Mouse (Mus musculus): Measurements from ENCODE around the gene Mustn1. TPM values are rescaled to one million over a fixed set of nuclear protein-coding genes. Genes with fewer than 3 reads are reported as not detected.

Mustn1 gene
- polyA plus RNA-seq, 1 experiment = 4.9 TPM

DNA sequence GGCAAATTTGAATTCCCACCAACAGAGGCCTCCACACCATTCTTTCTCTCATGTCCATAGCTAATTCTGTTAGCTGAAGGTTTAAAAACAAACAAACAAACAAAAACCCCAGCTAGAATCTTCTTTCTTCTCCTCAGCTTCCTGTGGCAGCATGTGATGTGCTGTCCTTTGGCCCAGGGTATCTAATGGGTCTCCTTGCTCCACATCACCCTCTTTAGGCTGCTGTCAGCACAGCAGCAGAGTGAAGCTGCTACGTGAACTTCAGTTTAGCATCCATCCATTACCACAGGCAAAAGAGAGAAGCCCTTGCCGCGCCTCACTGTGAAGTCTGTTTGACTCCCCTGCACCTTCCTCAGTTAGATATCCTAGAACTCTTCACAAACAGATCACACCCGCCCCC, 21.0 kb upstream of the Mustn1 start:
- H3K36me3 ChIP-seq (ENCODE audit: control insufficient read depth, insufficient read depth, low read length) = no peaks in the 10 kb centered on the region
- WGBS = 74% methylated on average over 4 of the region's 4 CpGs

DNA sequence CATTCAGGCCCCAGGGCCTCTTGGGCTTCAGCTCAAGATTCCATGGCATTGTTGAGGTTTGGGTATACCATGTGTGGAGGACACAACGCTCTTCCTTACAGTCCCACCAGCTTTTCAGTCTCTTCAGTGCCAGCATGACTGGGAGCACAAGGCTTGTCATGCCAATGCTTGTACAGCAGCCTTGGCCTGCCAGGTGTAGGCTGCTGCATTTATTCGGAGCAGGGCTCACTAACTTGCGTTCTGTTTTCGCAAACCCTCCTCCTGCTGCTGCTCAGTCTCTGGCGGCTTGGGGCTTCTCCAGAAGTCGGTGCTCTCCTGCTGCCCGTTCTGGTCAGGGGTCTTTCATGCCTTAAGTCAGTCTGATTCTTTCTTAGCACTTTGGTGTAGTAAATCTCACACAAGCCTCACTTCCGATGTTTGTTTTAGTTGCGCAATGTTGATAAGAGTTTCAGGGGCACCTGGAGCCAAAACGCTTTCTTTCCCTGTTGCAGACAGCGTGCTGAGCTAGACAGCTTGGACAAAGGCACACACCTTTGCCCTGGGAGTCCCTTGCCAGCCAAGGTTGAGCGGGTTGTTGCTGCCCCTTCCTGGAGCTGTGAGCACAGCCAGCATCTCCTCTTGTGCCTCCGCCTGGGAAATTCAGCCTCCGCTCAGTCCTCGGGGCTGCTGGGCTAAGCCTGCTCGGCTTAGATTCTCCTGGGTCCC, 17.4 kb upstream of the Mustn1 start:
- no peaks in the 10 kb centered on the region for H3K4me1 ChIP-seq (ENCODE audit: control insufficient read depth, insufficient read depth, insufficient read length)
- WGBS = 86% methylated on average over 16 of the region's 16 CpGs
- TF ChIP-seq POLR2A (IDR thresholded peaks at IDR 0.05; ENCODE audit: low read depth, low read length) = no peak
- TF ChIP-seq CTCF (IDR thresholded peaks at IDR 0.05; ENCODE audit: extremely low read depth, insufficient read depth, insufficient read length, insufficient replicate concordance) = no peak
- no peak overlapping the region for H3K27ac ChIP-seq (ENCODE audit: insufficient read depth, low read length)
- H3K36me3 ChIP-seq (ENCODE audit: control insufficient read depth, insufficient read depth, low read length) = 0 out of 2 replicates have a peak, but pooled peaks cover 1% of the 10 kb centered on the region
- no peak for DNase-seq (ENCODE audit: low read depth in 1 of 2, low spot score in 2 of 2)
- H3K4me3 ChIP-seq (ENCODE audit: extremely low read depth, insufficient read depth, insufficient read length) = no peak overlapping the region
- H3K27me3 ChIP-seq (ENCODE audit: control insufficient read depth, insufficient read depth, low read length) = no peaks in the 10 kb centered on the region

More for the DNA sequence above, 21.0 kb upstream of the Mustn1 start:
- Histone ChIP-seq H3K27ac (ENCODE audit: insufficient read depth, low read length) (no peak overlapping the region), H3K27me3 (ENCODE audit: control insufficient read depth, insufficient read depth, low read length) (no peaks in the 10 kb centered on the region), H3K4me3 (ENCODE audit: extremely low read depth, insufficient read depth, insufficient read length) (no peak overlapping the region), H3K4me1 (ENCODE audit: control insufficient read depth, insufficient read depth, insufficient read length) (no peaks in the 10 kb centered on the region)
- TF ChIP-seq CTCF (IDR thresholded peaks at IDR 0.05; ENCODE audit: extremely low read depth, insufficient read depth, insufficient read length, insufficient replicate concordance) (no peak), POLR2A (IDR thresholded peaks at IDR 0.05; ENCODE audit: low read depth, low read length) (no peak)
- no peak for DNase-seq (ENCODE audit: low read depth in 1 of 2, low spot score in 2 of 2)

DNA sequence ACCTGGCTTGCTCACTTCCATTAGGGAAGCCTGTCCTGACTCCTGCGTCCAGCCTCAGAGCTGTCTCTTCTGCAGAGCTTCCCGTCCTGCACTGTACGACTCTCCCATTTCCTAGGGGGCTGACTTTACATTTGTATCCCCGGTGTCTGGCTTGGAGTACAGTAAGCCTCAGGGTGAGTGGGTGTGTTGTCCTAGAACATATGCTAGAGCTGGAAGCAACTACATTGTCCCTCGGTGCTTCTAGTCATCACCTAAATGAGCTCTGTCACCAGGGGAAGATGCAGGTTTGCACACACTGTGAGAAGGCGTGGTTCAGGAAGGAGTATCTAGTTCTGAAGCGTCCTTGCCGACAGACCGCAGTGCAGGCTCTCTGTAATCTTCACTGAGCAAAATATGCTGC, 16.6 kb upstream of the Mustn1 start:
- 91% methylated on average over 9 of the region's 9 CpGs for WGBS
- TF ChIP-seq CTCF (IDR thresholded peaks at IDR 0.05; ENCODE audit: extremely low read depth, insufficient read depth, insufficient read length, insufficient replicate concordance) = no peak
- TF ChIP-seq POLR2A (IDR thresholded peaks at IDR 0.05; ENCODE audit: low read depth, low read length) = no peak
- 0 out of 2 replicates have a peak, but pooled peaks cover 1% of the 10 kb centered on the region for H3K36me3 ChIP-seq (ENCODE audit: control insufficient read depth, insufficient read depth, low read length)

DNA sequence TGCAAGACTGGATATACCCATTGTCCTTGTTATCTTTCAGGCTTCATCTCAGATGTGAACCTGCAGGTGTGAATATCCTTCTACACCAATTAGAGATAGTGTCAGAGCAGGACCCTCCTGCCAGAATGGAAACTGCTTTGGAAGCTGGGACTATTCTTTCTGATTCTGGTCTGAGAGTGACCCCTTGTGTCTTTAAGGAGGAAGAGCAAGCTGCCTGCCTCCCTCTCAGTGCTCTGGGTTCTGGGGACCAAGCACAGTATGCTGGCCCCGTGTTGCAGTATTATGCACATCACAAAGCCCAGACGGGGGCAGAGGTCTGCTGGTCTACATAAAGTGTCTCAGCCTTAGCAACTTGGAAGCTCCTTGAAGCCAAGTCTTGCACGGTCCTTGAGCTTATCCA, 13.7 kb upstream of the Mustn1 start:
- 0 out of 2 replicates have a peak, but pooled peaks cover 1% of the 10 kb centered on the region for H3K36me3 ChIP-seq (ENCODE audit: control insufficient read depth, insufficient read depth, low read length)
- TF ChIP-seq CTCF (IDR thresholded peaks at IDR 0.05; ENCODE audit: extremely low read depth, insufficient read depth, insufficient read length, insufficient replicate concordance) = no peak
- TF ChIP-seq POLR2A (IDR thresholded peaks at IDR 0.05; ENCODE audit: low read depth, low read length) = no peak
- H3K27ac ChIP-seq (ENCODE audit: insufficient read depth, low read length) = no peak overlapping the region
- H3K4me3 ChIP-seq (ENCODE audit: extremely low read depth, insufficient read depth, insufficient read length) = no peak overlapping the region
- no peaks in the 10 kb centered on the region for H3K27me3 ChIP-seq (ENCODE audit: control insufficient read depth, insufficient read depth, low read length)
- DNase-seq (ENCODE audit: low read depth in 1 of 2, low spot score in 2 of 2) = no peak
- no peaks in the 10 kb centered on the region for H3K4me1 ChIP-seq (ENCODE audit: control insufficient read depth, insufficient read depth, insufficient read length)
- 87% methylated on average over 3 of the region's 3 CpGs for WGBS

More for the DNA sequence above, 16.6 kb upstream of the Mustn1 start:
- Histone ChIP-seq H3K4me3 (ENCODE audit: extremely low read depth, insufficient read depth, insufficient read length) (no peak overlapping the region), H3K27me3 (ENCODE audit: control insufficient read depth, insufficient read depth, low read length) (no peaks in the 10 kb centered on the region), H3K27ac (ENCODE audit: insufficient read depth, low read length) (no peak overlapping the region), H3K4me1 (ENCODE audit: control insufficient read depth, insufficient read depth, insufficient read length) (no peaks in the 10 kb centered on the region)
- DNase-seq (ENCODE audit: low read depth in 1 of 2, low spot score in 2 of 2) = no peak

DNA sequence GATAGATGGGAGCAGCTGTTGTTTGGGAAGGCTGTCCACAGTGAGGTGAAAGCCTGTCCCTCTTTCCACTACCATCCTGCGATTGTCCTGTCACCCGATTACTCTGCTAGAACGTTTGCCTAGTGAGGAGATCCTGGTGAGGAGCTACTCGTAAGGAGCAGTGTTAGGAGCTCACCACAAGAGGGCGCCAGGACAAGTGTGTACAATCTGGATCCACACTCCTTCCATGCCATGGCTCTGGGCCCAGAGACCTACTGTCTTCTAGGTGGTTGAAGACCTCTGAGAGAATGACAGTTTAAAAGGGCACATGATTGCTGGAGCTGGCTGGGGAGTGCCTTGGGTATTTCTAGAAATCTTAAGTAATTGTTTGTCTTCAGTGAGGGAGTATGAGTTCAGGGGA, 12.0 kb upstream of the Mustn1 start:
- no peak overlapping the region for H3K4me3 ChIP-seq (ENCODE audit: extremely low read depth, insufficient read depth, insufficient read length)
- H3K36me3 ChIP-seq (ENCODE audit: control insufficient read depth, insufficient read depth, low read length) = 0 out of 2 replicates have a peak, but pooled peaks cover 1% of the 10 kb centered on the region
- no peaks in the 10 kb centered on the region for H3K27me3 ChIP-seq (ENCODE audit: control insufficient read depth, insufficient read depth, low read length)
- 36% methylated on average over 5 of the region's 5 CpGs for WGBS
- no peaks in the 10 kb centered on the region for H3K4me1 ChIP-seq (ENCODE audit: control insufficient read depth, insufficient read depth, insufficient read length)
- peak; percentile 9 to 57 for DNase-seq (ENCODE audit: low read depth in 1 of 2, low spot score in 2 of 2)
- TF ChIP-seq POLR2A (IDR thresholded peaks at IDR 0.05; ENCODE audit: low read depth, low read length) (no peak), CTCF (IDR thresholded peaks at IDR 0.05; ENCODE audit: extremely low read depth, insufficient read depth, insufficient read length, insufficient replicate concordance) (peak; percentile 67; the same call in 1 of the 2 replicates)
- no peak overlapping the region for H3K27ac ChIP-seq (ENCODE audit: insufficient read depth, low read length)

DNA sequence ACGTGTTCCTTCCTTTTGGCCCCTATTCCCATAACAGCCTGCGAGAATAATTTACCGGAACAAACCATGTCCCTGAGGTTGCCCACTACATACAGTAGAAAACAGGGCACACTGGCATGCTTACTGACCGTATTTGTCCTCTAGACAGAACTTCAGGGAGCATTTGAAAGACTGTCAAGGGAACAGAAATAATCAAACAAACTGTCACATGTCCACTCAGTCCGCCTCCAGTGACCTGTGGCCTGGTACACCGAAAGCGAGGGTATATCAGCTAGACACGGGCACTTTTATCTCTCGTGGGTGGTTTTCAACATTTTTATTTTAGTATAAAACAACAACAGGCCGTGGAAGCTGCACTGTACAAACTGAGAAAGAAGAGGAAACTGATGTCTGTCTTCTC, 10.2 kb upstream of the Mustn1 start:
- Histone ChIP-seq H3K36me3 (ENCODE audit: control insufficient read depth, insufficient read depth, low read length) (peaks cover 5% of the 10 kb centered on the region; the same call in 1 of the 2 replicates), H3K4me1 (ENCODE audit: control insufficient read depth, insufficient read depth, insufficient read length) (no peaks in the 10 kb centered on the region), H3K27me3 (ENCODE audit: control insufficient read depth, insufficient read depth, low read length) (no peaks in the 10 kb centered on the region), H3K27ac (ENCODE audit: insufficient read depth, low read length) (no peak overlapping the region), H3K4me3 (ENCODE audit: extremely low read depth, insufficient read depth, insufficient read length) (no peak overlapping the region)
- no peak for DNase-seq (ENCODE audit: low read depth in 1 of 2, low spot score in 2 of 2)
- WGBS = 91% methylated on average over 10 of the region's 10 CpGs
- no peak for TF ChIP-seq POLR2A (IDR thresholded peaks at IDR 0.05; ENCODE audit: low read depth, low read length)
- TF ChIP-seq CTCF (IDR thresholded peaks at IDR 0.05; ENCODE audit: extremely low read depth, insufficient read depth, insufficient read length, insufficient replicate concordance) = no peak

DNA sequence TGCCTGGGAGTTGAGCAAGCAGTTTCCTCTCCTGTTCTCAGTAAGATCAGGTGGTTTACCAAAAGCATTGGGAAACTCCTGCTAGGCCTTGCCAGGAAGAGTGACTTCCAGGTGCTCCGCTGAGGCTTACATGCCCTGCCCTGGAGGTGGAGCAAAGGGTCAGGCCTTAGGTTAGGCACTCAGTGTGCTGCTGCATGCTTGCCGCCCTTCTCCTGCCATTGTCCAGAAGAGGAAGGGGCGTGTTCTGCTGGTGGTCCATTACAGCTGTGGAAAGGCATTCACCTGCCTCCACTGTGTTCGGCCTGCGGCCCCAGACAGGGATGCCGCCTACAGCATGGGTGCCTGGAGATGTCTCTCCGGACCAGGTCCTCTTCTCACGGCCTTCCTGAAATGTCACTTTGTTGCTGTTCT, 9.6 kb upstream of the Mustn1 start:
- Histone ChIP-seq H3K27me3 (ENCODE audit: control insufficient read depth, insufficient read depth, low read length) (no peaks in the 10 kb centered on the region), H3K4me1 (ENCODE audit: control insufficient read depth, insufficient read depth, insufficient read length) (no peaks in the 10 kb centered on the region), H3K27ac (ENCODE audit: insufficient read depth, low read length) (no peak overlapping the region), H3K36me3 (ENCODE audit: control insufficient read depth, insufficient read depth, low read length) (peaks cover 10% of the 10 kb centered on the region), H3K4me3 (ENCODE audit: extremely low read depth, insufficient read depth, insufficient read length) (no peak overlapping the region)
- no peak for DNase-seq (ENCODE audit: low read depth in 1 of 2, low spot score in 2 of 2)
- WGBS = 90% methylated on average over 8 of the region's 8 CpGs
- TF ChIP-seq POLR2A (IDR thresholded peaks at IDR 0.05; ENCODE audit: low read depth, low read length) (no peak), CTCF (IDR thresholded peaks at IDR 0.05; ENCODE audit: extremely low read depth, insufficient read depth, insufficient read length, insufficient replicate concordance) (no peak)
